Mouse (Mus musculus) heart, embryonic 10.5 days (tissue): ENCODE data around the gene Depdc1b. TPM values are rescaled to one million over a fixed set of nuclear protein-coding genes. Genes with fewer than 3 reads are reported as not detected.

Experiments
- DNase-seq: peaks from one replicate; pipeline ENCODE4 v3.0.0-alpha.2; 2017; ENCODE audit warnings: low spot score
- H3K27ac ChIP-seq: fragments of 300-500 bp; sonication (generic); 2 replicates; pipeline ENCODE4 v1.5.1; 2016; ENCODE audit warnings: mild to moderate bottlenecking
- H3K27me3 ChIP-seq: fragments of 300-500 bp; sonication (generic); 2 replicates; pipeline ENCODE4 v1.6.1; 2016; ENCODE audit warnings: mild to moderate bottlenecking; ENCODE audit not compliant: poor library complexity, insufficient read depth, severe bottlenecking
- H3K36me3 ChIP-seq: fragments of 300-500 bp; sonication (generic); 2 replicates; pipeline ENCODE4 v1.6.1; 2016; ENCODE audit warnings: mild to moderate bottlenecking, moderate library complexity
- H3K4me1 ChIP-seq: fragments of 300-500 bp; sonication (generic); 2 replicates; pipeline ENCODE4 v1.6.1; 2016; ENCODE audit warnings: mild to moderate bottlenecking
- H3K4me3 ChIP-seq: fragments of 300-500 bp; sonication (generic); 2 replicates; pipeline ENCODE4 v1.5.1; 2016; ENCODE audit warnings: mild to moderate bottlenecking, moderate library complexity
- H3K9me3 ChIP-seq: fragments of 300-500 bp; sonication (generic); 2 replicates; pipeline ENCODE4 v1.6.1; 2016; ENCODE audit warnings: mild to moderate bottlenecking, moderate library complexity
- WGBS: fragments of 180-500 bp; shearing (Covaris S2); methylation state at CpG from one replicate; pipeline ENCODE4 v1.1.7; 2016; 5-methylcytosine and 5-hydroxymethylcytosine counted together
- polyA plus RNA-seq: library from polyadenylated mRNA; unstranded; fragments of >200 nt; fragmentation: Nextera tagmentation; extraction: Ambion mirVana; gene quantifications from 2 replicates; pipeline ENCODE4 v1.2.1, GENCODE M21; 2016

The Depdc1b gene
- polyA plus RNA-seq, 1 experiment from 2014 or later = 10.0 TPM

GRCm38 (mm10) chr13:108429623-108430022 lies 113.5 kb downstream of the Depdc1b start:
- Histone ChIP-seq H3K4me1 (no peaks in the 10 kb centered on the region), H3K4me3 (no peak overlapping the region), H3K36me3 (no peaks in the 10 kb centered on the region), H3K27me3 (no peaks in the 10 kb centered on the region), H3K27ac (no peak overlapping the region), H3K9me3 (no peaks in the 10 kb centered on the region)
- DNase-seq = no peak
- 80% methylated on average over 2 of the region's 2 CpGs for WGBS

DNA sequence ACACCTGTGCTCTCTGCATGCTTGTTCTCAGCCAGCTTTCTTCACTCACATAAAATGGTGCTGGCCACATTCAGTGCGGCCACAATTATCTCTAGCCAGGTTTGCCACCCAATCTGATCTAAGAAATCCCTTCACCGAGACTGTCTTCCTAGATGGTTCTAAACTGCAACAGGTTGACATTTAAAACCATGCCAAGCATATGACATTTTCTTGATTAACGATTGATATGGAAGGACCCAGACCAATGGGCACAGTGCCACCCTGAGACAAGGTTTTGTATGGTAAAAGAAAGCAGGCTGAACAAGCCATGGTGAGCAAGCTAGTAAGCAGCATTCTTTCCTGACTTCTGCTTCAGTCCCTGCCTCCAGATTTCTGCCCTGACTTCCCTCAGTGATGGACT lies 115.6 kb downstream of the Depdc1b start:
- no peak overlapping the region for H3K4me3 ChIP-seq
- no peaks in the 10 kb centered on the region for H3K9me3 ChIP-seq
- H3K27ac ChIP-seq = no peak overlapping the region
- WGBS = 87% methylated on average over 3 of the region's 3 CpGs
- no peak for DNase-seq
- H3K36me3 ChIP-seq = no peaks in the 10 kb centered on the region
- H3K27me3 ChIP-seq = no peaks in the 10 kb centered on the region
- no peaks in the 10 kb centered on the region for H3K4me1 ChIP-seq

- Histone ChIP-seq H3K36me3 (no peaks in the 10 kb centered on the region), H3K9me3 (no peaks in the 10 kb centered on the region), H3K4me1 (no peaks in the 10 kb centered on the region), H3K27me3 (no peaks in the 10 kb centered on the region), H3K27ac (no peak overlapping the region), H3K4me3 (no peak overlapping the region)
- DNase-seq = no peak
Measured at GRCm38 (mm10) chr13:108435687-108436086, 119.6 kb downstream of the Depdc1b start.

- no peaks in the 10 kb centered on the region for H3K36me3 ChIP-seq
- H3K4me3 ChIP-seq = no peak overlapping the region
- no peaks in the 10 kb centered on the region for H3K9me3 ChIP-seq
- no peak for DNase-seq
- WGBS = 48% methylated on average over 2 of the region's 2 CpGs
- no peaks in the 10 kb centered on the region for H3K27me3 ChIP-seq
- H3K27ac ChIP-seq = no peak overlapping the region
- no peaks in the 10 kb centered on the region for H3K4me1 ChIP-seq
Measured at GRCm38 (mm10) chr13:108437424-108437823, 121.3 kb downstream of the Depdc1b start.

GRCm38 (mm10) chr13:108439012-108439411 lies 122.9 kb downstream of the Depdc1b start:
- Histone ChIP-seq H3K27ac (no peak overlapping the region), H3K9me3 (no peaks in the 10 kb centered on the region), H3K4me3 (no peak overlapping the region), H3K36me3 (no peaks in the 10 kb centered on the region), H3K27me3 (no peaks in the 10 kb centered on the region), H3K4me1 (no peaks in the 10 kb centered on the region)
- DNase-seq = no peak
- 85% methylated on average over 1 of the region's 1 CpGs for WGBS

DNA sequence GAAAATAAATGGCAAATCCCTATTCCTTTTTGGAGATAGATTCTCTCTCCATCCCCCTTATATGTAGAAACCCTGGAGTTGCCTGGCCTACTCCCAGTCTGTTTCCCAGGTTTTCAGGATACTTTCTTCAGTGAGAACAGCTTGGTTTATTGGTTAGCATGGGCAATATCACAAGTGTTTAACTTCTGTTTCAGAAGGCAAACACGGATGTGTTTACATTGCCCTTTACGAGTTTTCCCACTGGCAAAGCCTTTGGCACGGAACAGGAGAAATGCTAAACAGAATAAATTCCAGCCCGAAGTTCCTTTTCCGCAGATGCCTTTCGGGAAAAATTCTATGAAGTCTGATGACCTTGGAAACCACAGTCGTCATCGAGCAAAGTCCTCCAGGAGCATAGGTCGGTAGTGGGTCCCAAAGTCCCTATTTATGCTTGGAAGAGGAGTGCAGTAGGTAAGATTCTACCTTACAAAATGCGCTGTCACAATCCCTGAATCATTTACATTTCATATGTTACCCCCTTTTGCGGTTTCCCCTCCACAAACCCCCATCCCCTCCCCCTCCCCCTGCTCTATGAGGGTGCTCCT lies 132.3 kb downstream of the Depdc1b start:
- Histone ChIP-seq H3K27me3 (no peaks in the 10 kb centered on the region), H3K36me3 (no peaks in the 10 kb centered on the region), H3K27ac (no peak overlapping the region), H3K9me3 (no peaks in the 10 kb centered on the region), H3K4me3 (no peak overlapping the region), H3K4me1 (peaks cover 10% of the 10 kb centered on the region; the same call in 1 of the 2 replicates)
- 82% methylated on average over 11 of the region's 11 CpGs for WGBS
- no peak for DNase-seq

GRCm38 (mm10) chr13:108449116-108450097 lies 133.3 kb downstream of the Depdc1b start, which contains the start of gene Pde4d:
TSS of gene Pde4d (plus strand) at chr13:108449948.
- Histone ChIP-seq H3K4me1 (peaks cover 10% of the 10 kb centered on the region; the same call in 1 of the 2 replicates), H3K36me3 (no peaks in the 10 kb centered on the region), H3K4me3 (peak within 1 kb of the TSS; percentile 22; the same call in 1 of the 2 replicates), H3K9me3 (no peaks in the 10 kb centered on the region), H3K27me3 (no peaks in the 10 kb centered on the region), H3K27ac (peak within 1 kb of the TSS; percentile 73; the same call in 1 of the 2 replicates)
- DNase-seq = peak; percentile 77
- 12% methylated on average over 10 of the region's 10 CpGs for WGBS

DNA sequence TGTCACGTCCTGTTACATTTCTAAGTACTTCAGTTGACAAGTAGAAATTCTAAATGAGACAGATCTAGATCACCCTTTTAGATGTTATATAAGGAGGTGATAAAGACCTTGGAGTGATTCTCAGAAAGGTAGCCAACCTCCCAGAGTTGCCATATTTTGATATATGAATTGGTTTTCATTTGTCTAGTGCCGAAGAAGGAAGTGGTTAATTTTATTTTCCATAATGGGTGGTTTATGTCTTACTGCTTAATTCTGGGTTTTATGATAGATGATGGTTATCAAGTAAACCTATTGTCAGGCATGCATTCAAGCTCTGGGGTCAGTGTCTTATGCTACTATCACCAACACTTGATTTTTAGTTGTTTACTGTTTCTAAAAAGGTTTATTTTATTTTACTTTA lies 135.0 kb downstream of the Depdc1b start:
- WGBS = 75% methylated on average over 2 of the region's 2 CpGs
- DNase-seq = no peak
- no peak overlapping the region for H3K4me3 ChIP-seq
- H3K36me3 ChIP-seq = no peaks in the 10 kb centered on the region
- H3K27ac ChIP-seq = no peak overlapping the region
- no peaks in the 10 kb centered on the region for H3K27me3 ChIP-seq
- no peaks in the 10 kb centered on the region for H3K9me3 ChIP-seq
- H3K4me1 ChIP-seq = peaks cover 10% of the 10 kb centered on the region; the same call in 1 of the 2 replicates

DNA sequence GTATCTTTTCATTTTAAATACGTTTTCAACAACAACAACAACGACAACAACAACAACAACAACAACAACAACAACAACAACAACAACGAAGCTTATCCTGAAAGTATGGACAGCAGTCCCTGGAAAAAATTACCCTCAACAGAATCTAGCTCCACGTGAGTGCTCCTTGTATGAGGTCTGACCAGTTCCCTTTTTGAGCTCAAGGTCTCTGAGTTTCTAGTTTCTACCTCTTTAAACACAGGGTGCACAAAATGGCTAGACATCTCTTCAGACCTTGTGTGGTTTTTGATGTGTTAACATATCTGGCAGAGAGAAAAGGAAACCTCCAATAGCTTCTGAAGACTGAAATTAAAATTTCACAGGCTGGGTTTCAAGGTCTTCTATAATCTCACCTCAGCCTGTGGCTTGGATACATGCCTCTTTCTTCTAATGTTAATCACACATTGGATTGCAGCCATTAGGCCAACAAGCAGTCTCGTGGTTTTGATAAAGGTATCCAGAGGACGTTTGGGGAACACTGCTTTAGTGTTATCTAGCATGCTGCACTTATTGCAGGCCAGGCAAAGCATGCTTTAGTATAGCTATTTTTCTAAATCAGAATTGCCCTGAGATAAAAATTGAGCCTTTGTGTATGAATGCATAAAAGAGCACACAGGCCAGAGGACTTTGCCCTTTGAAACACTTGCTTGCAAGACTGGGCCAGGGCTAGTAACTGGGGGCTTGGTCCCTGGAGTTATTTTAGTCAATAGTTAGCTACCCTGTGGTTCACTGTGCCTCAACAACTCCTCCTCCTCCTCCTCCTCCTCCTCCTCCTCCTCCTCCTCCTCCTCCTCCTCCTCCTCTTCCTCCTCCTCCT lies 137.2 kb downstream of the Depdc1b start:
- 62% methylated on average over 6 of the region's 6 CpGs for WGBS
- no peaks in the 10 kb centered on the region for H3K36me3 ChIP-seq

More for the DNA sequence above, 137.2 kb downstream of the Depdc1b start:
- Histone ChIP-seq H3K27me3 (no peaks in the 10 kb centered on the region), H3K27ac (no peak overlapping the region), H3K9me3 (no peaks in the 10 kb centered on the region), H3K4me3 (no peak overlapping the region), H3K4me1 (peaks cover 10% of the 10 kb centered on the region; the same call in 1 of the 2 replicates)
- no peak for DNase-seq

Other genes with a start within 250 kb of the Depdc1b start
- gene Ndufaf2, start 157.7 kb upstream of the Depdc1b start, polyA plus RNA-seq = 60.4 and 73.5 TPM in 2 replicates
- gene Ercc8, start 157.6 kb upstream of the Depdc1b start, polyA plus RNA-seq = 13.4 and 20.3 TPM in 2 replicates
- gene Elovl7, start 101.9 kb upstream of the Depdc1b start, polyA plus RNA-seq = 1.2 and 1.6 TPM in 2 replicates
- gene Pde4d, start 133.6 kb downstream of the Depdc1b start, polyA plus RNA-seq = 24.9 and 30.1 TPM in 2 replicates